Mouse (Mus musculus) frontal cortex, postnatal 14 days (tissue): ENCODE data around the gene Mob2.

Source experiments
- DNase-seq, 2 experiments: peaks; one replicate each; pipeline ENCODE4 v3.0.0; 2022; ENCODE audit warnings: low spot score in 2 of 2

Gene Mob2

GRCm38 (mm10) chr7:142080876-142081275 lies 20.0 kb upstream of the Mob2 start:
- DNase-seq, result no peak

GRCm38 (mm10) chr7:142079365-142079764 lies 18.5 kb upstream of the Mob2 start:
- DNase-seq, result peak in 1 of 2 experiments; percentile 9

- peak in 1 of 2 experiments; percentile 23 for DNase-seq
These were observed 16.3 kb upstream of the Mob2 start for GRCm38 (mm10) chr7:142077138-142077537.

GRCm38 (mm10) chr7:142074146-142074886 lies 13.5 kb upstream of the Mob2 start:
- no peak for DNase-seq

GRCm38 (mm10) chr7:142071717-142072116 lies 10.9 kb upstream of the Mob2 start:
- DNase-seq, result no peak

GRCm38 (mm10) chr7:142071212-142071578 lies 10.3 kb upstream of the Mob2 start:
- DNase-seq, result no peak

- no peak for DNase-seq
These were observed 9.8 kb upstream of the Mob2 start for GRCm38 (mm10) chr7:142070458-142071211.

GRCm38 (mm10) chr7:142068429-142068828 lies 7.6 kb upstream of the Mob2 start:
- DNase-seq, result no peak

- DNase-seq, result no peak
These were observed 507 bp downstream of the Mob2 start for GRCm38 (mm10) chr7:142060185-142060930.

- no peak for DNase-seq
These were observed 1.8 kb downstream of the Mob2 start for GRCm38 (mm10) chr7:142059024-142059423.

GRCm38 (mm10) chr7:142057121-142057520 lies 3.7 kb downstream of the Mob2 start:
- no peak for DNase-seq

GRCm38 (mm10) chr7:142056601-142057061 lies 4.2 kb downstream of the Mob2 start:
- DNase-seq, result no peak

GRCm38 (mm10) chr7:142055431-142055830 lies 5.4 kb downstream of the Mob2 start:
- DNase-seq, result no peak

- no peak for DNase-seq
These were observed 10.3 kb downstream of the Mob2 start for GRCm38 (mm10) chr7:142050536-142050935.

GRCm38 (mm10) chr7:142045932-142046331 lies 14.9 kb downstream of the Mob2 start:
- DNase-seq, result no peak

- DNase-seq, result no peak
These were observed 15.5 kb downstream of the Mob2 start for GRCm38 (mm10) chr7:142045344-142045743.

GRCm38 (mm10) chr7:142040756-142041155 lies 20.1 kb downstream of the Mob2 start:
- DNase-seq, result no peak

GRCm38 (mm10) chr7:142037553-142038170 lies 23.2 kb downstream of the Mob2 start:
- no peak for DNase-seq

- DNase-seq, result no peak
These were observed 25.6 kb downstream of the Mob2 start for GRCm38 (mm10) chr7:142035048-142035811.

GRCm38 (mm10) chr7:142034198-142034597 lies 26.7 kb downstream of the Mob2 start:
- DNase-seq, result no peak

- DNase-seq, result no peak
These were observed 30.8 kb downstream of the Mob2 start for GRCm38 (mm10) chr7:142030073-142030472.
